Mouse (Mus musculus) stomach, postnatal 0 days (tissue): Measurements from ENCODE around the gene Ppp1r16b. TPM values are rescaled to one million over a fixed set of nuclear protein-coding genes. Genes with fewer than 3 reads are reported as not detected.

ENCODE experiments used
- ATAC-seq: fragments of 200-750 bp; cut with Nextera tagmentation; 2 replicates; pipeline ENCODE4 v1.8.0; 2017; ENCODE audit not compliant: low FRiP score, low TSS enrichment
- DNase-seq: peaks from one replicate; pipeline ENCODE4 v3.0.0-alpha.2; 2016; ENCODE audit warnings: low spot score
- H3K27ac ChIP-seq: fragments of 300-500 bp; sonication (generic); replicated peaks from 2 replicates; pipeline ENCODE4 v1.5.1; 2014; ENCODE audit warnings: mild to moderate bottlenecking, control low read depth
- H3K27me3 ChIP-seq: fragments of 300-500 bp; sonication (generic); 2 replicates; pipeline ENCODE4 v1.6.1; 2014; ENCODE audit warnings: low read length; ENCODE audit not compliant: control insufficient read depth, insufficient read depth
- H3K36me3 ChIP-seq: fragments of 300-500 bp; sonication (generic); 2 replicates; pipeline ENCODE4 v1.6.1; 2014; ENCODE audit warnings: low read length, mixed read lengths; ENCODE audit not compliant: control insufficient read depth, insufficient read depth
- H3K4me1 ChIP-seq: fragments of 300-500 bp; sonication (generic); replicated peaks from 2 replicates; pipeline ENCODE4 v1.6.1; 2014; ENCODE audit warnings: antibody characterized with exemption; ENCODE audit not compliant: control insufficient read depth, insufficient read depth
- H3K4me2 ChIP-seq: fragments of 300-500 bp; sonication (generic); replicated peaks from 2 replicates; pipeline ENCODE4 v1.6.1; 2014; ENCODE audit warnings: low read depth, mild to moderate bottlenecking, control low read depth, moderate library complexity
- H3K4me3 ChIP-seq: fragments of 300-500 bp; sonication (generic); 2 replicates; pipeline ENCODE4 v1.5.1; 2014; ENCODE audit warnings: low read depth, low read length, control low read depth
- H3K9ac ChIP-seq: fragments of 300-500 bp; sonication (generic); 2 replicates; pipeline ENCODE4 v1.6.1; 2014; ENCODE audit warnings: mild to moderate bottlenecking, low read length, control low read depth, mixed read lengths
- H3K9me3 ChIP-seq: fragments of 300-500 bp; sonication (generic); 2 replicates; pipeline ENCODE4 v1.6.1; 2016; ENCODE audit warnings: low read length; ENCODE audit not compliant: control insufficient read depth
- CTCF ChIP-seq: IDR thresholded peaks from 2 replicates; pipeline ENCODE4 v1.5.1; 2016; ENCODE audit warnings: antibody characterized with exemption, low read depth, mild to moderate bottlenecking, moderate library complexity
- EP300 ChIP-seq: optimal IDR thresholded peaks from 2 replicates; pipeline ENCODE3; 2016; ENCODE audit warnings: antibody characterized with exemption
- WGBS: fragments of 180-500 bp; shearing (Covaris S2); extraction: QIAGEN DNeasy Blood & Tissue Kit; methylation state at CpG from one replicate; pipeline ENCODE4 v1.1.7; 2014; 5-methylcytosine and 5-hydroxymethylcytosine counted together
- polyA plus RNA-seq: library from polyadenylated mRNA; unstranded; fragments of >200 nt; fragmentation: Nextera tagmentation; extraction: Ambion mirVana; gene quantifications from 2 replicates; pipeline ENCODE4 v1.2.1, GENCODE M21; 2015

The Ppp1r16b gene
- polyA plus RNA-seq, 1 experiment from 2014 or later = 2.1 TPM

GRCm38 (mm10) chr2:158770126-158770757 is 105.0 kb downstream of the Ppp1r16b start:
- Histone ChIP-seq H3K36me3 (no peaks in the 10 kb centered on the region), H3K4me2 (peak overlapping the region; percentile 97), H3K4me1 (peaks cover 10% of the 10 kb centered on the region), H3K27me3 (no peaks in the 10 kb centered on the region), H3K9ac (no peak overlapping the region), H3K9me3 (no peaks in the 10 kb centered on the region), H3K27ac (peak overlapping the region; percentile 41), H3K4me3 (peak overlapping the region; percentile 63)
- WGBS = 20% methylated on average over 13 of the region's 13 CpGs
- no peak for ATAC-seq
- TF ChIP-seq EP300 (no peak), CTCF (no peak)
- peak; percentile 48 for DNase-seq

- WGBS = 37% methylated on average over 11 of the region's 11 CpGs
- no peak overlapping the region for H3K4me3 ChIP-seq
- H3K4me1 ChIP-seq = peaks cover 10% of the 10 kb centered on the region
- peak overlapping the region; percentile 97 for H3K4me2 ChIP-seq
- no peak overlapping the region for H3K9ac ChIP-seq
- H3K27ac ChIP-seq = peak overlapping the region; percentile 46
- H3K9me3 ChIP-seq = no peaks in the 10 kb centered on the region
- ATAC-seq = no peak
- no peaks in the 10 kb centered on the region for H3K27me3 ChIP-seq
- TF ChIP-seq EP300 (no peak), CTCF (no peak)
- H3K36me3 ChIP-seq = no peaks in the 10 kb centered on the region
- DNase-seq = no peak
Measured at GRCm38 (mm10) chr2:158771066-158771763, 106.0 kb downstream of the Ppp1r16b start.

DNA sequence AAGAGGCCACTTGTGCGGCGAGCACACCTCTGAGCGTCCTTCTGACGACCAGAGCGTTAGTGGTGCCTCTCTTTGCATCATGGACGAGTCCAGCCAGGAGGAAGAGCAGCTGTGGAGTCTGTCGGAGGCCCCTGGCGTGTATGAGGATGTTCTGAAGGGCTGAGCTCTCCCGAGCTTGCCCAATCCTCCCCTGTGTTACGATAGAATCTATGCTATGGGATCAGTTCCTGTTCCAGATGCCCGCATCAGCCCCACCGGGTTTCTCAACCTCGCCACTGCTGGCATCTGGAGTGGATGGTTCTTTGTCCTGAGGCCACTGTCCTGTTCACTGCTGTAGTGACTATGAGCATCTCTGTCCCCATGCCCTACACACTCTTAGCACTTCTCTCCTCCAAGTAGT is 107.6 kb downstream of the Ppp1r16b start:
- Histone ChIP-seq H3K4me1 (peaks cover 18% of the 10 kb centered on the region), H3K9me3 (no peaks in the 10 kb centered on the region), H3K4me3 (no peak overlapping the region)

GRCm38 (mm10) chr2:158774886-158775285 is 109.7 kb downstream of the Ppp1r16b start:
- 69% methylated on average over 8 of the region's 8 CpGs for WGBS
- Histone ChIP-seq H3K27ac (no peak overlapping the region), H3K27me3 (no peaks in the 10 kb centered on the region), H3K9me3 (no peaks in the 10 kb centered on the region), H3K4me3 (no peak overlapping the region), H3K4me2 (no peak overlapping the region), H3K36me3 (peaks cover 3% of the 10 kb centered on the region; the same call in 1 of the 2 replicates), H3K4me1 (peaks cover 16% of the 10 kb centered on the region), H3K9ac (no peak overlapping the region)
- no peak for DNase-seq
- no peak for ATAC-seq
- no peak for TF ChIP-seq CTCF
- TF ChIP-seq EP300 = no peak

More for the DNA sequence above, 107.6 kb downstream of the Ppp1r16b start:
- no peaks in the 10 kb centered on the region for H3K36me3 ChIP-seq
- H3K4me2 ChIP-seq = no peak overlapping the region
- TF ChIP-seq EP300 (no peak), CTCF (no peak)
- WGBS = 88% methylated on average over 13 of the region's 13 CpGs
- DNase-seq = no peak
- no peak for ATAC-seq
- no peaks in the 10 kb centered on the region for H3K27me3 ChIP-seq
- H3K9ac ChIP-seq = no peak overlapping the region
- no peak overlapping the region for H3K27ac ChIP-seq

DNA sequence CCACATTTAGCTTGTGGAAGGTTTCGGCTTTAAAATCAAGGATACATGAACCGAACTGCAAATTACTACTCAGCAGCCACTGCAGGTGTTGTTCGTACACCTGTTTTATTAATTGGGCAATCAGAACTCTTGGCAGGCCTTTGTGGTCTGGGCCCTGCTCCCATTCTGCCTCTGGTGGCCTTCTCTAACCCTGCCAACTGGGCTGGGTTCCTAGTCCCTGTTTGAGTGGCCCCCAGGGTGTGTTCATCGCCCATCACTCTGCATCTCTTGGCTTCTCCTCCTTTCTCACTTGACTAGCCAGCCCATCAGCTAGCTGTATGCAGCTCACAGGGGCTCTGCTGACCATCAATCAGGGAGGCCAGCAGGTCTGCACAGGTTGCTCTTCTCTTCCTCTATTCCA is 111.5 kb downstream of the Ppp1r16b start:
- Histone ChIP-seq H3K4me3 (no peak overlapping the region), H3K4me1 (peaks cover 10% of the 10 kb centered on the region), H3K9me3 (no peaks in the 10 kb centered on the region), H3K36me3 (peaks cover 3% of the 10 kb centered on the region), H3K27ac (0 out of 2 replicates have a peak overlapping the region, but pooled peaks have one; percentile 40), H3K27me3 (no peaks in the 10 kb centered on the region), H3K9ac (no peak overlapping the region), H3K4me2 (no peak overlapping the region)
- DNase-seq (no peak), ATAC-seq (no peak)
- WGBS = 66% methylated on average over 4 of the region's 4 CpGs
- TF ChIP-seq CTCF = no peak
- no peak for TF ChIP-seq EP300

- H3K36me3 ChIP-seq = peaks cover 5% of the 10 kb centered on the region
- H3K4me1 ChIP-seq = peaks cover 10% of the 10 kb centered on the region
- no peak overlapping the region for H3K4me2 ChIP-seq
- no peaks in the 10 kb centered on the region for H3K9me3 ChIP-seq
- 37% methylated on average over 6 of the region's 6 CpGs for WGBS
- no peak for DNase-seq
- H3K9ac ChIP-seq = no peak overlapping the region
- no peak overlapping the region for H3K4me3 ChIP-seq
- ATAC-seq = 0 out of 2 replicates have a peak, but pooled peaks have one; percentile 25
- no peak for TF ChIP-seq CTCF
- TF ChIP-seq EP300 = no peak
- H3K27me3 ChIP-seq = no peaks in the 10 kb centered on the region
- H3K27ac ChIP-seq = peak overlapping the region; percentile 40; the same call in 1 of the 2 replicates
Measured at GRCm38 (mm10) chr2:158777490-158777889, 112.3 kb downstream of the Ppp1r16b start.
